Mouse (Mus musculus) hindbrain, embryonic 12.5 days (tissue): ENCODE measurements around the gene Cpne5. TPM values are rescaled to one million over a fixed set of nuclear protein-coding genes. Genes with fewer than 3 reads are reported as not detected.
A peak's percentile ranks its signal among the peaks of the same experiment; 100 is the strongest.
"Not testable (repeated sequence)": the region's sequence is repeated elsewhere in the genome, so short reads cannot be mapped to it uniquely, and the experiment has no call there.

Source experiments
- ATAC-seq: fragments of 200-750 bp; cut with Nextera tagmentation; 2 replicates; pipeline ENCODE4 v1.8.0; 2017; ENCODE audit warnings: moderate TSS enrichment; ENCODE audit not compliant: low FRiP score
- H3K27ac ChIP-seq: fragments of 300-500 bp; sonication (generic); 2 replicates; pipeline ENCODE4 v1.5.1; 2016; ENCODE audit warnings: mild to moderate bottlenecking
- H3K27me3 ChIP-seq: fragments of 300-500 bp; sonication (generic); 2 replicates; pipeline ENCODE4 v1.6.1; 2016; ENCODE audit warnings: mild to moderate bottlenecking
- H3K36me3 ChIP-seq: fragments of 300-500 bp; sonication (generic); 2 replicates; pipeline ENCODE4 v1.6.1; 2016; ENCODE audit warnings: mild to moderate bottlenecking
- H3K4me1 ChIP-seq: fragments of 300-500 bp; sonication (generic); 2 replicates; pipeline ENCODE4 v1.6.1; 2016
- H3K4me2 ChIP-seq: fragments of 300-500 bp; sonication (generic); replicated peaks from 2 replicates; pipeline ENCODE4 v1.6.1; 2016; ENCODE audit warnings: mild to moderate bottlenecking
- H3K4me3 ChIP-seq: fragments of 300-500 bp; sonication (generic); 2 replicates; pipeline ENCODE4 v1.5.1; 2016; ENCODE audit warnings: mild to moderate bottlenecking
- H3K9ac ChIP-seq: fragments of 300-500 bp; sonication (generic); 2 replicates; pipeline ENCODE4 v1.6.1; 2016; ENCODE audit warnings: mild to moderate bottlenecking, moderate library complexity
- H3K9me3 ChIP-seq: fragments of 300-500 bp; sonication (generic); replicated peaks from 2 replicates; pipeline ENCODE4 v1.6.1; 2016; ENCODE audit warnings: mild to moderate bottlenecking
- WGBS: fragments of 180-500 bp; shearing (Covaris S2); methylation state at CpG from one replicate; pipeline ENCODE4 v1.1.7; 2016; 5-methylcytosine and 5-hydroxymethylcytosine counted together
- polyA plus RNA-seq: library from polyadenylated mRNA; unstranded; fragments of >200 nt; fragmentation: Nextera tagmentation; extraction: Ambion mirVana; gene quantifications from 2 replicates; pipeline ENCODE4 v1.2.1, GENCODE M21; 2016

Gene Cpne5
- polyA plus RNA-seq, 1 experiment from 2014 or later: 6.1 TPM

- Histone ChIP-seq H3K9me3 (no peaks in the 10 kb centered on the region), H3K4me2 (peak overlapping the region; percentile 66), H3K9ac (no peak overlapping the region), H3K36me3 (peaks cover 16% of the 10 kb centered on the region), H3K4me3 (peak overlapping the region; percentile 87; the same call in 1 of the 2 replicates), H3K4me1 (peaks cover 37% of the 10 kb centered on the region), H3K27me3 (no peaks in the 10 kb centered on the region), H3K27ac (peak overlapping the region; percentile 97; the same call in 1 of the 2 replicates)
- 86% methylated on average over 5 of the region's 5 CpGs for WGBS
- ATAC-seq: no peak
Observed at GRCm38 (mm10) chr17:29264760-29265159, 26.8 kb upstream of the Cpne5 start.

- peak; percentile 65 for ATAC-seq
- peak within 1 kb of the TSS; percentile 87 for H3K4me3 ChIP-seq
- H3K9ac ChIP-seq: peak within 1 kb of the TSS; percentile 83
- H3K27ac ChIP-seq: peak within 1 kb of the TSS; percentile 97
- whole genome bisulfite sequencing: 8% methylated on average over 38 of the region's 38 CpGs
- H3K4me2 ChIP-seq: peak within 1 kb of the TSS; percentile 66
- peaks cover 16% of the 10 kb centered on the region for H3K36me3 ChIP-seq
- H3K9me3 ChIP-seq: no peaks in the 10 kb centered on the region
- no peaks in the 10 kb centered on the region for H3K27me3 ChIP-seq
- peaks cover 31% of the 10 kb centered on the region for H3K4me1 ChIP-seq
Observed at GRCm38 (mm10) chr17:29263840-29264633, 26.1 kb upstream of the Cpne5 start, which contains the start of gene Ppil1. Ppil1 (minus strand) TSS chr17:29264186.

- ATAC-seq: no peak; the same call in none of the 2 replicates
- peak overlapping the region; percentile 66 for H3K4me2 ChIP-seq
- peak overlapping the region; percentile 83 for H3K9ac ChIP-seq
- WGBS: under 1% methylated on average over 14 of the region's 14 CpGs
- no peaks in the 10 kb centered on the region for H3K9me3 ChIP-seq
- H3K27me3 ChIP-seq: no peaks in the 10 kb centered on the region
- H3K4me1 ChIP-seq: peaks cover 31% of the 10 kb centered on the region
- peak overlapping the region; percentile 97 for H3K27ac ChIP-seq
- H3K4me3 ChIP-seq: peak overlapping the region; percentile 87
- peaks cover 18% of the 10 kb centered on the region for H3K36me3 ChIP-seq
Observed at GRCm38 (mm10) chr17:29263417-29263816, 25.4 kb upstream of the Cpne5 start.

- 61% methylated on average over 2 of the region's 2 CpGs for WGBS
- Histone ChIP-seq H3K4me3 (no peak overlapping the region), H3K9ac (no peak overlapping the region), H3K9me3 (no peaks in the 10 kb centered on the region), H3K27ac (no peak overlapping the region), H3K4me2 (peak overlapping the region; percentile 66), H3K36me3 (peaks cover 29% of the 10 kb centered on the region), H3K4me1 (peaks cover 27% of the 10 kb centered on the region), H3K27me3 (no peaks in the 10 kb centered on the region)
- no peak for ATAC-seq
Observed at GRCm38 (mm10) chr17:29262259-29262649, 24.3 kb upstream of the Cpne5 start.

GRCm38 (mm10) chr17:29261603-29262258 lies 23.8 kb upstream of the Cpne5 start:
- Histone ChIP-seq H3K4me1 (peaks cover 27% of the 10 kb centered on the region), H3K27ac (no peak overlapping the region), H3K9me3 (no peaks in the 10 kb centered on the region), H3K4me2 (peak overlapping the region; percentile 66; the same call in 1 of the 2 replicates), H3K4me3 (no peak overlapping the region), H3K9ac (no peak overlapping the region), H3K27me3 (no peaks in the 10 kb centered on the region), H3K36me3 (peaks cover 34% of the 10 kb centered on the region)
- no peak for ATAC-seq
- WGBS: 93% methylated on average over 22 of the region's 22 CpGs

- 87% methylated on average over 15 of the region's 15 CpGs for WGBS
- no peak for ATAC-seq
- Histone ChIP-seq H3K4me2 (no peak overlapping the region), H3K27me3 (no peaks in the 10 kb centered on the region), H3K27ac (no peak overlapping the region), H3K36me3 (peaks cover 47% of the 10 kb centered on the region), H3K4me1 (peaks cover 27% of the 10 kb centered on the region), H3K9ac (no peak overlapping the region), H3K4me3 (no peak overlapping the region), H3K9me3 (no peaks in the 10 kb centered on the region)
Observed at GRCm38 (mm10) chr17:29260501-29260900, 22.5 kb upstream of the Cpne5 start.

GRCm38 (mm10) chr17:29259489-29259888 lies 21.5 kb upstream of the Cpne5 start:
- Histone ChIP-seq H3K27me3 (no peaks in the 10 kb centered on the region), H3K36me3 (peaks cover 50% of the 10 kb centered on the region), H3K27ac (no peak overlapping the region), H3K4me2 (no peak overlapping the region), H3K9me3 (no peaks in the 10 kb centered on the region), H3K9ac (0 out of 2 replicates have a peak overlapping the region, but pooled peaks have one; percentile 14), H3K4me3 (no peak overlapping the region), H3K4me1 (peaks cover 26% of the 10 kb centered on the region)
- no peak for ATAC-seq
- WGBS: 4% methylated on average over 3 of the region's 3 CpGs

- Histone ChIP-seq H3K27me3 (no peaks in the 10 kb centered on the region), H3K9me3 (no peaks in the 10 kb centered on the region), H3K4me3 (no peak overlapping the region), H3K27ac (no peak overlapping the region), H3K9ac (no peak overlapping the region), H3K4me1 (peaks cover 22% of the 10 kb centered on the region), H3K36me3 (peaks cover 56% of the 10 kb centered on the region), H3K4me2 (no peak overlapping the region)
- WGBS: 98% methylated on average over 2 of the region's 2 CpGs
- no peak for ATAC-seq
Observed at GRCm38 (mm10) chr17:29258921-29259320, 21.0 kb upstream of the Cpne5 start.

GRCm38 (mm10) chr17:29258025-29258558 lies 20.1 kb upstream of the Cpne5 start:
- no peaks in the 10 kb centered on the region for H3K9me3 ChIP-seq
- H3K27ac ChIP-seq: no peak overlapping the region; the same call in 1 of the 2 replicates
- H3K4me1 ChIP-seq: peaks cover 19% of the 10 kb centered on the region
- WGBS: 71% methylated on average over 10 of the region's 10 CpGs
- no peak overlapping the region for H3K4me3 ChIP-seq
- H3K27me3 ChIP-seq: no peaks in the 10 kb centered on the region
- no peak for ATAC-seq
- H3K4me2 ChIP-seq: no peak overlapping the region
- peaks cover 62% of the 10 kb centered on the region for H3K36me3 ChIP-seq
- H3K9ac ChIP-seq: no peak overlapping the region

GRCm38 (mm10) chr17:29257001-29257511 lies 19.1 kb upstream of the Cpne5 start:
- Histone ChIP-seq H3K4me2 (no peak overlapping the region), H3K4me1 (peaks cover 12% of the 10 kb centered on the region), H3K27ac (no peak overlapping the region), H3K36me3 (peaks cover 70% of the 10 kb centered on the region), H3K9ac (no peak overlapping the region), H3K27me3 (no peaks in the 10 kb centered on the region), H3K9me3 (no peaks in the 10 kb centered on the region), H3K4me3 (no peak overlapping the region)
- WGBS: 94% methylated on average over 10 of the region's 10 CpGs
- ATAC-seq: no peak

- WGBS: 82% methylated on average over 6 of the region's 6 CpGs
- peaks cover 71% of the 10 kb centered on the region for H3K36me3 ChIP-seq
- H3K27ac ChIP-seq: no peak overlapping the region
- no peaks in the 10 kb centered on the region for H3K9me3 ChIP-seq
- H3K4me2 ChIP-seq: no peak overlapping the region
- no peaks in the 10 kb centered on the region for H3K27me3 ChIP-seq
- no peak overlapping the region; the same call in 1 of the 2 replicates for H3K9ac ChIP-seq
- no peak for ATAC-seq
- peaks cover 11% of the 10 kb centered on the region; the same call in 1 of the 2 replicates for H3K4me1 ChIP-seq
- H3K4me3 ChIP-seq: no peak overlapping the region
Observed at GRCm38 (mm10) chr17:29256507-29256906, 18.5 kb upstream of the Cpne5 start.

GRCm38 (mm10) chr17:29254784-29255183 lies 16.8 kb upstream of the Cpne5 start:
- not testable (repeated sequence) for ATAC-seq, H3K9ac ChIP-seq, H3K27ac ChIP-seq, H3K9me3 ChIP-seq, H3K4me3 ChIP-seq, H3K4me2 ChIP-seq, H3K27me3 ChIP-seq, H3K4me1 ChIP-seq
- H3K36me3 ChIP-seq: peaks cover 73% of the 10 kb centered on the region
- 93% methylated on average over 6 of the region's 6 CpGs for WGBS
